Mouse (Mus musculus): Measurements from ENCODE around the gene Hes7.

Hes7 gene

DNA sequence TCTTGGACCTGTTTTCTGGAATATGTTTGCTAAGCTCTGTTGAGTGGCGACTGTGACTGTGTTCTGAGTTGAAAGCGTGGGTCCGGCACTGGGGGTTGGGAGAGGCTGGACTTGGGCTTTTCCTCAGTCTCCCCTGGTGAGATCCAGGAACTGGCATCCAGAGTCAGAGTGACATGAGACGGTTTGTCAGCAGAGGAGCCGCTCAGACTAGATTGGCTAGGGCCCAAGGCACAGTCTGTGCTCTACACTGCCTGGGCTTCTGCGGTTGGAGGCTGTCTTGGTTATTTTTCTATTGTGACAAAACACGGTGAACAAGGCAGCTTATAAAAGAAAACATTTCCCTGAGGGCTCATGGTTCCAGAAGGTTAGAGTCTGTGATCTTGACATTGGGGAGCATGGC is 27.3 kb downstream of the Hes7 start:
- no peak for DNase-seq (ENCODE audit: low read depth, low spot score)

DNA sequence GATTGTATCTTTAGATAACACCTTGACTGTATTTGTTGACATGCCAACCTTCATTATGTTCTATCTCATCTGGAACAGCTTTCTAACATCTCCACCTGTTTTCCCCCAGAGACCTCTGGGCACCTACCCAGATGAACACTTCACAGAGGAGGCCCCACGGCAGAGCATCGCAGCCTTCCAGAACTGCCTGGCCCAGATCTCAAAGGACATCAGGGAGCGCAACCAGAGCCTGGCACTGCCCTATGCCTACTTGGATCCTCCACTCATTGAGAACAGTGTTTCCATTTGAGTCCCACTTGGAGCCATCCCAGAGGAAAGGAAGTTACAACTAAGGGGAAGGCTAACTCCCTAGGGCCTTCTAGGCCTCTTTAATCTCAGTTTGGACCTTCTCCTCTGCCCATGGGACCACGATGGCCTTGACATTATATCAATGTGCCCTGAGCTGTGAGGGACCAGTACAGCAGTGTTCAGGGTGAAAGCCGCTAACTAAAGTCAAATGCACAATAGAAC is 28.3 kb downstream of the Hes7 start:
- no peak for DNase-seq (ENCODE audit: low read depth, low spot score)

- no peak for DNase-seq (ENCODE audit: low read depth, low spot score)
Measured at GRCm38 (mm10) chr11:69149728-69150127, 29.5 kb downstream of the Hes7 start.

DNA sequence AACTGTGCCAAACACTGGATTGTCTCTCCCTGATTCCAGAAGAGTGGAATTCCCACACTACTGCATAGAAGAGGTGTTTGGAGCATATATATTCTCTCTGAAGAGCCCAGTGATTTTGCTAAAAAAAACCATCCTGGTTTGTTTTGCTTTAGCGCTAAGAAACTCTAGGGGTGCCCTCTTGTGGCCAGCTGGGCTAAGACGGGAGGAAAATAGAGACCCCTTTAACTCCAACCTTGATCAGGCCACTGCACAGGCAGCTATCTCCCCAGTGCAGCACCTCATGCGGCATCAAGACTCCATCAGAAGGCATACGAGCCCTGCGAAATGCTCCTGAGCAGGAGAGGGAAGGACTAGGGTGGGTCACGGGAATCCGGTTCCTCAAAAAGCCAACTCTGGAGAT is 30.2 kb downstream of the Hes7 start:
- DNase-seq (ENCODE audit: low read depth, low spot score): peak; percentile 71

- DNase-seq (ENCODE audit: low read depth, low spot score): peak; percentile 15
Measured at GRCm38 (mm10) chr11:69151004-69151403, 30.8 kb downstream of the Hes7 start.

DNA sequence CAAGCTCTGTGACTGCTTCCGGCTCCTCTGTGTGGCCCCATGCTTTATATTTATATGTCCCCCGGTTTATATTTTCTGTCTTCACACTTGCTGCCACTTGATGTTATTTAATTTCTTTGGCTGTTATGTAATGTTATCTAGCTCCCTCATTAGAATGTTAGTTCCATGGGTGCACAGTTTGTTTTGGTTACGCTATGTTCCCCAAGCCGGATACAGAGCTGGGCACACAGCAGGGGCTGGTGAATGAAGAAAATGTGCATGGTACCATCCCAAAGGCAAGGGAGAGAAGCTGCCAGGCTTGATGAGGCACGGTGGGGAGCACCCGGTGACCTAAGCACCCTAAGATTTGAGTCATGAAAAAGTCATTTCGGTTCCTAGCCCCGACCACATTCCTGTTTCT is 33.6 kb downstream of the Hes7 start:
- DNase-seq (ENCODE audit: low read depth, low spot score): no peak

DNA sequence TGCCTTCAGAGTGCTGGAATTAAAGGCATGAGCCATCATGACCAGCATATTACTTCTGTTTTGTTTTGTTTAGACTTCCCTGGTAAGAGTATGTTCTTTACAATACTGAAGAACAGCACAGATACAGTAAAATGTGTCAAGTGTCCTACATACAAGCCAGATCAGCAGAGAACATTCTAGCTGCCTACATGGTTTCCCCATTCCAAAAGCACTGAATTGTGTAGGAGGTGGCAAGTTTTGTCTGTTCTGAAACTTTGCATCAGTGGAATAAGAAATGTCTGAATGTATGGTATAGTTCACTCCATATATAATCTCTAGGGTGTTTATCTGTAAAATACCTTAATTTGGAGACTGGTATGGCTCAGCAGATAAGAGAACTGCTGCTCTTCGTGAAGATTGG is 35.1 kb downstream of the Hes7 start:
- no peak for DNase-seq (ENCODE audit: low read depth, low spot score)

DNA sequence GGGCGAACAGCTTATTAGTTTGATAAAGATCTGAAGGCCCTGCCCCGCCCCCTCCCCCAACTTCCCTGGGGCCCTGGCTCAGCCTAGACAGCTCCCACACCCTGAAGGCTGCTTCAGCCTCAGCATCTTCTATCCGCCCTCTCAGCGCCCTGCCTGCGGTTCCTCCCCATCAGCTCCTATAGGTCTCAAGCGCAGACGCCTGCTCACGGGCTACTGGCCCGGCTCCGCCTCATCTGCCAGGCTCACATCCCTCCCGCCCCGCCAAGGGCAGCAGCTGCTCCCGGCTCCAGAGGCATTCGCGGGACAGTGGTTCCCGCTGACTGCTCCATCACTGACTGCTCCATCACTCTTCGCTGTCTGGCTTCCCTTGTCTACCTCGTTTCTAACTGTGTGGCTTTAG is 36.6 kb downstream of the Hes7 start, which contains the start of gene Alox12b:
Gene Alox12b (plus strand): TSS at position 190 of the 400 bp plus-strand sequence.
- DNase-seq (ENCODE audit: low read depth, low spot score): no peak

- DNase-seq (ENCODE audit: low read depth, low spot score): no peak
Measured at GRCm38 (mm10) chr11:69169313-69169712, 49.1 kb downstream of the Hes7 start.

DNA sequence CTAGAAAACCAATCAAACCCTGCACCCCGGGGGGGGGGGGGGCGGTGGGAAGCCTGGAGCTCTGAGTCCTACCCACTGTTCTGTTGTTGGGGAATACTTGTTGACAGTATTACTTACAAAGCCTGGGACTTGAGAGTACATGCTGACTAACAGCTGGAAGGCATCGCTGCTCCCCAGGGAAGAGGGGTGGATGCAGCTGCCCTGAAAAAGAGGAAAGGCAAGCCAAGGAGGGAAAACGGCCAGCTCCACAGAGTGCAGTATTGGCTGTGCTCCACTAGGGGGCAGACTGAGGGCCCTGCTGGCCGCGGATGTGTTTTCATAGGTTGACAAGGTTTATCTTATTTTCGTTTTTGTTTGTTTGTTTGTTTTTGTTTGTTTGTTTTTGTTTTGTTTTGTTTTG is 51.4 kb downstream of the Hes7 start:
- DNase-seq (ENCODE audit: low read depth, low spot score): peak; percentile 82

DNA sequence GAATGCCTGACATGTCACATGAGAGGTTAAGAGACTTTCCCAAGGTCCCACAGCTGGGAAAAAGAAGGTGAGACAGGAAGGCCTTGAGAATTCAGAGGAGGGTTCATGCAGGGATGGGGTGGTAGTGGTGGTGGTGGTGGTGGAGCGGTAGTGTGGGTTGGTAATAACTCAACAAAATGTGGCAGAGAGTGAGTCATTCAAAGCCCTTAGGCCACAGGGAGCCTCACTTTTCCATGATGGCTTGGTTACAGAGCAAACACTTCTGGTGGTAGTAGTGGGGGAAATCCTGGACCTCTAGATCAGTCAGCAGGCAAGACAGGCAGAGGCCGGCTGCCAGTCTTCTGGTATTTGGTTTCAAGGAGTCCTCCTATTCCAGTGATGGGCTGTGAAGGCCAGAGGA is 52.4 kb downstream of the Hes7 start:
- peak; percentile 68 for DNase-seq (ENCODE audit: low read depth, low spot score)
